Mouse (Mus musculus) c-Kit-positive CD71-negative TER-119-negative erythroid progenitor cells, embryonic 14.5 days (primary cell): Measurements from ENCODE around the gene Rptor.

ENCODE experiments used
- DNase-seq: peaks from one replicate; pipeline ENCODE4 v3.0.0-alpha.2; 2013; ENCODE audit warnings: low read depth

Gene Rptor

GRCm38 (mm10) chr11:119934773-119935172, 332.1 kb downstream of the Rptor start:
- DNase-seq = no peak

GRCm38 (mm10) chr11:119935457-119935856, 332.8 kb downstream of the Rptor start:
- DNase-seq = peak; percentile 60

GRCm38 (mm10) chr11:119936456-119936855, 333.8 kb downstream of the Rptor start:
- no peak for DNase-seq

GRCm38 (mm10) chr11:119937216-119937615, 334.5 kb downstream of the Rptor start:
- DNase-seq = no peak

GRCm38 (mm10) chr11:119937772-119938502, 335.2 kb downstream of the Rptor start:
- DNase-seq = no peak

GRCm38 (mm10) chr11:119939073-119939710, 336.5 kb downstream of the Rptor start:
- DNase-seq = no peak

- no peak for DNase-seq
Observed at GRCm38 (mm10) chr11:119939711-119940106, 337.0 kb downstream of the Rptor start.

- DNase-seq = no peak
Observed at GRCm38 (mm10) chr11:119940142-119940541, 337.4 kb downstream of the Rptor start.

- no peak for DNase-seq
Observed at GRCm38 (mm10) chr11:119941794-119942193, 339.1 kb downstream of the Rptor start.

GRCm38 (mm10) chr11:119942201-119942726, 339.6 kb downstream of the Rptor start:
- no peak for DNase-seq

GRCm38 (mm10) chr11:119942727-119943427, 340.2 kb downstream of the Rptor start, which contains the start of gene Baiap2:
TSS of gene Baiap2 (plus strand) at chr11:119942763.
- DNase-seq = peak; percentile 96

- DNase-seq = no peak
Observed at GRCm38 (mm10) chr11:119943428-119943988, 340.8 kb downstream of the Rptor start.

GRCm38 (mm10) chr11:119945343-119945742, 342.6 kb downstream of the Rptor start:
- DNase-seq = no peak

- DNase-seq = no peak
Observed at GRCm38 (mm10) chr11:119947426-119947825, 344.7 kb downstream of the Rptor start.

GRCm38 (mm10) chr11:119947897-119948296, 345.2 kb downstream of the Rptor start:
- no peak for DNase-seq

GRCm38 (mm10) chr11:119948305-119948704, 345.6 kb downstream of the Rptor start:
- no peak for DNase-seq

- DNase-seq = no peak
Observed at GRCm38 (mm10) chr11:119948803-119949202, 346.1 kb downstream of the Rptor start.
